Mouse (Mus musculus) CD4-positive helper T cell, adult 2 months (primary cell): ENCODE measurements around the gene Cep89.

Source experiments
- DNase-seq: peaks from one replicate; pipeline ENCODE4 v3.0.0-alpha.2; 2012; ENCODE audit warnings: low read depth, missing footprints, low spot score

Cep89 gene

DNA sequence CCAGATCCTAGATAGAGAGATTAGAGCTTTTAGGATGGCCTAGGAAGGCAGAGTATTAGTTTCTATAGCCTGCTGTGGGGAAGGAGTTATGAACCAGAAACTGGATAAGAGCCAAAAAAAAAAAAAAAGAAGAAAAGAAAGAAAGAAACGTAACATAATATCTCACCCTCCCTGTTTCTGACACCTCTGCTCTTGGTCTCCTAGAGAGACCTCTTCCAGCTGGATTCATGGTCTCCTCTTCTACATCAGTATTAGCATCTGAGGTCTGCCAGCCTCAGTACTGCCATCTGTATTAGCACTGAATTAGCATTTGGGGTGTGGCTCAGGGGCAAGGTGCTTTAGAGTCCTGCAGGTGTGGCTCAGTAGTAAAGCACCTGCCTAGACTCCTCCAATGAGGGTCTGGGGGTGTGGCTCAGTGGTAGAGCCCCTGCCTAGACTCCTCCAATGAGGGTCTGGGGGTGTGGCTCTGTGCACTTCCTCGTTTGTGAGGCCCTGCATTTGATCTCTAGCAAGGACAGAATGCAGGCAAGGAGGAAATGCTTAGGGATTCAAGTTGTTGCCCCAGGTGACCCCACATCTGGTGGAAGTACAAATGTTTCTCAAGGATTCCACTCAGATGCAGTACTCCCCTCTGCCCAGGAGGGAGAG lies 14.0 kb upstream of the Cep89 start:
- no peak for DNase-seq

DNA sequence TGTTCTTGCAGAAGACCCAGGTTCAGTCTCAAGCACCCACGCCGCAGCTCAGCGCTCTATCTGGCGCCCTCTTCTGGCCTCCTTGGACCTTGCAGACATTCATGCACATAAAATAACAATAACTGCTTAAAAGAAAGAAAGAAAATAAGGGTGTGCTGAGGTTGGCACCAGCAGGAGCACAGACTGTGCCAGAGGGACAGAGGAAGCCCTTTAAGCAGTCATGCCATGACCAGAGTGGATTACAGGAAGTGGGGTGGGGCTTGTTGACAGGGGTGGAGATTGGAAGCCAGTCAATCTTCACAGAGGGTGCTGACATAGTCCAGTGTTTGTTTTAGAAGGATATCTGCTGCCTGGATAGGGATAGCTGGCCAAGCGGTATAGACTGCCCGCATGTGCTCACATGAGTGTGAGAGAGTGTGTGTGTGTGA lies 10.3 kb upstream of the Cep89 start:
- no peak for DNase-seq

DNA sequence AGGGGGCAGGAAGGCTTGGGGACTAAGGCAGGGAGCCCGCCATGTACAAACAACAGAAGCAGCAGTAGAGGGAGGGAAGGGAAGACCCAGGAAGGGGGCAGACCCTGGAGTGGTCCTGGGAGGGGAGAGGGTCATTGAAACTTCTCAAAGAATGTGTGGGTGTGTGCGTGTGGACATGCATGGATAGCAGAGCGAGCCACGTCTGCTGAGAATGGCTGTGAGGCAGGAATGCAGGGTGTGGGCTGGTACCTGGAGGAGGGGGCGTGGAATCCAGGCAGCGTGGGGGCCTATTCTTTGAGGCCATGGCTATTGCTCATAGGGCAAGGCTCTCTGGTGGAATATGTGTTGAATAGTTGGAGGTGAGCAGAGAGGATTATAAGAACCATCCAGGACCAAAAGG lies 8.1 kb upstream of the Cep89 start:
- DNase-seq: no peak

DNA sequence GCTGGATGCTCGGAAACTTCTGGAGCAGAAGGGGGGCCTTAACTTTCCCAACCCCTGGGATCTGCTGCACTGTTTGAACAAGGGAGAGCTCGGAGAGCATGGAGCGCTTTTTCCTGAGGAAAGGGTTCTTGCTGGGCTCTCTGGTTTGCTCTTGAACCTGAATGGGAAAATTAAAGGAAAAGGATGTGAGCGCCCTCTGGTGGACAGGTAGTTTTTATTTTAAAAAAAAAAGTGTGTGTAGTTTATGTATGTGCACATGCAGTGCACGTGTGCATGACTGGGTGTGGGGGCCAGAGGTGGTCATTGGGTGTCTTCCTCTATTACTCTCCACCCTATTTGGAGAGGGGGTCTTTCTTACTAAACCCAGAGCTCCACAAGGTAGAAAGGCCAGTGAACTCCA lies 3.9 kb upstream of the Cep89 start:
- DNase-seq: peak; percentile 17

DNA sequence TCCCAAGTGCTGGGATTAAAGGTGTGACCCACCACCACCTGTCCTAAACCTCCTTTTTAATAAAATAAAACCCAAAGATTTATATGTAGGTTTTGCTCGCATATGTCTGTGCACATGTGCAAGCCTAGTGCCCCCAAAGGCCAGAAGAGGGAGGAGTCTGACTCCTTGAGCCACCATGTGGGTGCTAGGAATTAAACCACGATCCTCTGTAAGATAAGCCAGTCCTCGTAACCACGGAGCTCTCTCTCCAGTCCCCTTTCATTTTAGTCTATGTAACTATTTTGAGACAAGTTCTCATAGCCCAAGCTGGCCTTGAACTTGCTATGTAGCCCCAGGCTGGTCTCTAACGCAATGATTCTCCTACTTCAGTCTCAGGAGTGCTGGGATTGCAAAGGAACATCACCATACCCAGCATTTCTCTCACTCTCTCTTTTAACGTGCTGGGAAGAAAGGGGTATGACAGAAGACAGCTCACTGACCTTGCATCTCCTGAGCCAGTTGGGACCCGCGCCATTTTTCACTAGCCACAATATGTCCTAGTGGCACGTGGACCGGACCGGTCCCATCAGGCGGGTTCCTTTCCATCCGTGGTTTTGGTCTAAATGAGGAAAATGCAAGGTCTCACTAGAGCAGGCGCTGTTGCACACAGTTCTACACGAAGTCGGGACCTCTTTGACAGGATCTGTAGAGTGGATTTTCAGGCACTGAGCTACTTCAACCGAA lies 940 bp upstream of the Cep89 start:
- DNase-seq: no peak

DNA sequence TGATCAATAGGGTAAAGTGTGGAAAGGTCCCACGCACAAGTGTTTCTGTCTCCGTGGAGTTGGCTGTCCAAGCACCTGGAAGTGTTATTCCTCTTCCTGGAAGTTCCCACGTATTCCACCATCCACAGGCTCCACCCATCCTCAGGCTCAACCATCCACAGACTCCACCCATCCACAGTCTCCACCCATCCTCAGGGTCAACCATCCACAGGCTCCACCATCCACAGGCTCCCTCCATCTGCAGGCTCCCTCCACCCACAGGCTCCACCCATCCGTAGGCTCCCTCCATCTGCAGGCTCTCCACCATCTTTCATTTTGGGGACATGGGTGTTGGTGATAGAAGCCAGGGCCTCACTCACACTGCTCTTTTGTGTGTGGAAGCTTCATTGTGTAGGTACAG lies 4.3 kb downstream of the Cep89 start:
- DNase-seq: no peak

DNA sequence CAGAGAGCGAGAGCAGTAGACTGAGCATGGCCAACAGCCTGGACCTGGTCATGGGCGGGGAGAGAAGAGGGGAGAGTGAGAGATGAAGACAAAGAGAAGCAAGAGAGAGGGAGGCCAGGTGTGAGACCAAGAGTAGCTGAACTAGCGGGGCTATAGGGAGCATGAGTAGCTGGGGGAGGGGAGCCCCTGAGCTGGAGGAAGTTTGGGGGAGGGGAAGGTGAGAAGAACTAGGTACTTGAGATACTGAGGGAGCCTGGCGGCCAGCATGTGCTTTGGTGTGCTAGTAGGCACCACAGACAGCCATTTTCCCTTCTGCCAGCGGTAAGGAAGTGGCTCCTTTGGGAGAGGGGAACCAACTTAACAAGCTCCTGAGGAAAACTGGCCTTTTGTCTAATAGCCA lies 18.4 kb downstream of the Cep89 start:
- DNase-seq: no peak

DNA sequence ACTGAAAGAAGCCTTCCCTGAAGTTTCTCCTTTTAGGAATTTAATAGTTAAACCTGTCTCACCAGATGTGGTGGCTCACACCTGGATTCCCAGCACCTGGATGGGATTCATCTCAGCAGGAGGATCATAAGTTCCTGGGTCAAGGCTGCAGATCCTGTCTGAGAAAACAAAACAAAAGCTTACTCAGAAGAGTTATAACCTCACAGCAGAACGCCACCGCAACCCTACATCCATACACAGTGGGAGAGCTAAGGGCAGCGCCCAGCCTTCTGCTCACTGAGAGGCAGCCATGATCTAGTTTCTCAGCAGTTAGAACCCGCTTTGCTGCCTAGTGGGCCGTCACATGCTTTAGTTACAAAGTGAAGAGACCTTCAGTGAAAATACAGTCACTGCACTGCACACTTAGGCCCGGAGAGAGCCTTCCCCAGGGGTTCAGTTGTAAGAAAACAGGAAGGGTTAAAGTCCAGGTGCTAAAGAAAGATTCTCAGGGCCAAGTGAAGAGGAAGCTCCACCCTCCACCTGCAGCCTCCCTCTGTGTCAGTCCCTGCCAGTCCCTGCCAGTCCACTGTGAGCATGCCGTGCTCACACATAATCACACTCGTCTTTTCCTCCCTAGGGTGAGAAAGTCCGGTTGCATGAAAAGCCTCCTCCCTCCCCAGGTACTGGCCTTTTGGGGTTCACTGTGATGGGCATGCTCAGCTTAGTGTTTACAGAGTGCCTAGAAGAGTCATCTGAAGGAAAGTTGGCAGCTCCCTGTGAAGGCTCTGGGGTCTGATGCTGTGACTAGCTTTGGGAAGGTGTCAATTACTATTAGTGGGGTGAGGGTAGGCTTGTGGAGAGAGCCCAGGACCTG lies 19.2 kb downstream of the Cep89 start:
- no peak for DNase-seq

DNA sequence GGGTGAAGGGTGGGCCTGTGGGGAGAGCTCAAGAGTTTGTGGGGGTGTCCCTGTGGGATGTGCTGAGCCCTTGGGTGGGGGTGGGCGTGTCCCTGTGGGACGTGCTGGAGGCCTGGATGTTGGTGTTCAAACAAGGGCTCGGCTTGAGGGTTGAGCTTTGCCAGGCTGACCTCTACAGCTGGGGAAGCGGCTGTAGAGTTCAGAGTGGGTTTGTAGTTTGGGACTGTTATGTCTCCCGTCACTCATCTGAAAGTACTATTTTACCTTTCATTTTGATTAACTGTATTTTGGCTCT lies 19.8 kb downstream of the Cep89 start:
- no peak for DNase-seq

DNA sequence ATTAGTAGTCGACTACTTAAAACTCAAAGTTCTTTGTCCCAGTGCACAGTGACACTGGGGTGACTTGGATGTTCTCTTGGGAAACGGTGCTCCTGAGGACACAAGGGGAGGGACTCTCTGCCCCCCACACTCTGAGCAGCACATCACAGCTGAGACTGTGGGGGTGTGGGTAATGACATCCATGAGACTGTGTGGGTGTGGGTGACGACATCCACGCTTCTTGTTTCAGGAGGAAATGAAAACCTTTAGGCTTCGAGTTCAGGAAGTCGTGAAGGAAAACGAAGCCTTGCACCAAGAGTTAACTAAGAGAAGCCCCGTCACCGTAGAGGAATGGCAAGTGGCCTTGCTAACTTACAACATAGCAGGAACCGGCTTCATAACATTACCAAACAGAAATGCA lies 26.2 kb downstream of the Cep89 start:
- no peak for DNase-seq

DNA sequence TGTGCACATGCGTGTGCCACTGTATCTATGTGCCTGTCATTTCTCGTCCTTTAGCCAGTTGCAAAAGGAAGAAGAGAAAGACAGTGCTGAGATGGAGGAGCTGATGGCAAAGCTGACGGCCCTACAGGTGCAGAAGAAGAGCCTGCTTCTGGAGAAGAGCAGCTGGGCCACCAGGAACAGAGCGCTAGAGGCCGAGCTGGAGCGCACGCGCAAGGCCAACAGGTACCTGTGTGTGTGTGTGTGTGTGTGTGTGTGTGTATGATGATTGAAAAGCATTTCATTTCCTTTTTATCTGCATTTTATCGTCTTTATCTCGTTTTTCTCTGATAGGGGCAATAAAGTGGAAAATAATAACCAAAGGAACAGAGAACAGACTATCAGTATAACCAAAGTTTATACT lies 31.3 kb downstream of the Cep89 start:
- DNase-seq: no peak

DNA sequence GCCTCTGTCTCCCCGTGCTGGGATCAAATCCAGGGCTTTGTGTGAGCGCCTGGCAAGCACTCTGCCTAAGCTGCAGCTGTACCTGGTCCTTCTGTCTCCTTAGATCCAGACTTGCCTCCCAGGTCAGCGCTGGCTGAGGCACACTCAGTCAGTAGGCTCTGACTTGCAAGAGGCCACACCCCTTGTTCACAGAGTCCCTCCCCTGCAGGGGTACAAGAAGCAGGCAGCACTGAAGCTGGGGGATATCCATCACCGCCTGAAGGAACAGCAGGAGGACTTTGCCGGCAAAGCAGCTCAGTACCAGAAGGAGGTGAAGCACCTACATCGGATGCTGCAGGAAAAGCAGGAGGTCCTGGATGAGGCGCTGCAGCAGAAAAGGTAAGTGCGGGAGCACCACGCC lies 38.4 kb downstream of the Cep89 start:
- no peak for DNase-seq

DNA sequence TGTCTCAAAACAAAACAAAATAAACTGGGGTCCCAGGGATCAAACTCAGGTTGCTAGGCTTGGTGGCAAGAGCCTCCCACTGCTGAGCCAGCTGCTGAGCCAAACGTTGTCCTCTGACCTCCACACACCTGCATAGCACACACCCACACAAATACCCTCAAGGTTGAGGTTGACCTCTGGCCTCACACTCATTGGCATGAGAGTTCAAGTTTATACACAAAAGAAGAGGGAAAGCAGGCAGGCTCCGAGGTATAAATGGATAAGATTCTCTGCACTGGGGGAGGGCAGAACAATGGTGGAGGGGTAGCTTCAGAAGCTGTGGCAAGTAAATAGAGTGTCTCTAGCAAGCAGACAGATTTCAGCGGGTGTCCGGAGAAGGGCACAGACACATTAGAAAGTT lies 50.7 kb downstream of the Cep89 start:
- DNase-seq: no peak

DNA sequence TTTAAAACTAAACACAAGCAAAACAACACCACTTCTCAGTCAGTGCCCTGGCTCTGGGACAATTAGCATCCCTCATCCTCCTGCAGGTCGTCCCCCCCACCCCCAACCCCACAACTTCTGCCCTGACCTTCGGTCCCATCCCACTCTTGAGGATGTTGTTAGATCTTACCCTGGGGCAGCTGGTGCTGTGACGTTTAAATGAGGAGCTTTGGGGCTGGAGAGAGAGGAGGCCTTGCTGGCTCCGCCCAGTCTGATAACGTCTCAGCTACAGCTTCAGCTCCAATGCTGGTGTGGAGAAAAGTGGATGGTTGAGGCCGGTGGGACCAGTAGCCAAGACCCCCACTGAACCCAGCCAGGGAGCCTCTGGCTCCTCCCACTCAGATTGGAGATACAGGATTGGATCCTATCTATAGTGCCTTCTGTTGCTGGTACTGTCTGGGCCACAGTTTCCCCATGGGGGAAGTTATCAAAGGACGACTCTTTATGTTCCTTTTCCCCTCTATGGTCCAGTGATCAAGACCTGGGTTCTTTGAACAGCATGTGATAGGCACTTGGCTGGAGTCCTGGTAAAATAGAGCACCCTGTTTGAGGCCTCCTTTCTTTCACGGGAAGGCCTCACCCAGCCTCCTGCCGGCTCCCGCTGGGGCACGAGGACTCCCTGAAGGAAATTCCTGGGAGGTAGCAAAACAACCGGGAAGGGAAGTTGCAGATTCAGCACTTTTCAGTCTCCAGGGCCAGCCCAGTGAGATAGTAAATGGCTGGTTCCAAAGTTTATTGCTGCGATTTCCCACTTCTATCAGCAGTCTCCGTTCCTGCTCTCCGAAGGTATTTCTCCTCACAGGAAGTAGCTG lies 51.4 kb downstream of the Cep89 start, which contains the start of gene Slc7a9:
TSS of gene Slc7a9 (plus strand) at position 801 of the 851 bp plus-strand sequence.
- DNase-seq: no peak

DNA sequence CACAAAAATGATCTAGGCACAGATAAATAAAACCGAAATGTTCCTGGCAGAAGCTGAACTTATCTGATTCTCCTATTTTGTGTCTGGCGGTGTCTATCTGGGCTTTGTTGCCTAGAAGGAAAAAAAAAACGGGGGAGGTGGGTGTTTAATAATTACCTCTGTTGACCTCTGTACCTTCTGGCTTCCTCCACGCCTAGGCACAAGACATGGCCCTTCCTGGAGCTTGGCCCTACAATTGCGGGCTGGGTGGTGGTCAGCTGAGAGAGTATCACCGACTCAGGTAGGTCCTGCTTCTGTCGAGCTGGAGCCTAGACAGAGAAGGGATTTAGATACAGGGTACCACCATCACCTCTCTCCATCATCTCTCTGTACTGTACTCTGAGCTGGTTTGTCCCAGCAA lies 52.0 kb downstream of the Cep89 start:
- no peak for DNase-seq

DNA sequence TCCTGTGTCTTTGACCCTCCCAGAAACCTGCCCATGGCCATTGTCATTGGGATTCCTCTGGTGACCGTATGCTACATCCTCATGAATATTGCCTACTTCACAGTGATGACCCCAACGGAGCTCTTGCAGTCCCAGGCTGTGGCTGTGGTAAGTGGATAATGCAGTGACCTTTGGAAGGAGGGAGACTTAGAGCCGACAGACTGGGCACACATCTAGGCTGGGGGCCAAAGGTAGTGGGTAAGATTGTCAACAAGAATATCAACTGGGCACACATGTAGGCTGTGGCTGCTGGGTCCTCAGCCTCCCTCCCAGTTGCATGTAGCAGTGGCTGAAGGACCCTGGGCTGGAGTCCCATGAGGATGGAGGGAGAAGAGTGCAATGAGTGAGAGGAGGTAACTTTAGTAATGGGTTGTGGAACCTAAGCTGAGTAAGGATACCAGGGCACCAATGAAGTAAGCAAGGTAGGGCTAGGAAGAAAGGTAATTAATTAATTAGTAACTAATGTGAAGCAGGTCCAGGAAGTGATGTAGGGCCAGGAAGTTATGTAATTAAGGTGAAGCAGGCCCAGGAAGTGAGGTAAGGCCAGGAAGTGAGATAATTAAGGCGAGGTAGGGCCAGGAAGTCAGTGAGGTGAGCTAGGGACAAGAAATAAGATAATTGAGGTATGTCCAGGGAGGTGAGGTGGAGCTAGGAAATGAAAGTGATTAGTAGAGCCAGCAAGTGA lies 59.4 kb downstream of the Cep89 start:
- DNase-seq: no peak

DNA sequence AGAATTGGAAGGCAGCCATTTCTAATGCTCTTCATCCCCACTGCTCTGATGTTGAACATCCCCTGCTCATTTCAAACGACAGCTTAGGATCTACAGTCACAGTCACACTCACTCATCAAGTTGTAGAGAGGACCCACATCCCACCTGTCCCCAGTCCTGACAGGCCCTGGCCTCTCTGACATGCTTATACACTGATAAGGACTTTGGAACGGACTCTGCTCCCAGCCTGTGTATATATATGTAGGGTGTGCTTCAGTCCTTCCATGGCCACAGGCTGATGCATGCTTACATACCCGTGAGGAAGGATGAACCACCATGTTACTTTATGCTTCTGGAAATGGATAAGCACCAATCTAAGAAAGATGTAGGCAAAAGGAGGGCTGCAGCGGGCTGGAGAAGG lies 64.1 kb downstream of the Cep89 start:
- DNase-seq: no peak

DNA sequence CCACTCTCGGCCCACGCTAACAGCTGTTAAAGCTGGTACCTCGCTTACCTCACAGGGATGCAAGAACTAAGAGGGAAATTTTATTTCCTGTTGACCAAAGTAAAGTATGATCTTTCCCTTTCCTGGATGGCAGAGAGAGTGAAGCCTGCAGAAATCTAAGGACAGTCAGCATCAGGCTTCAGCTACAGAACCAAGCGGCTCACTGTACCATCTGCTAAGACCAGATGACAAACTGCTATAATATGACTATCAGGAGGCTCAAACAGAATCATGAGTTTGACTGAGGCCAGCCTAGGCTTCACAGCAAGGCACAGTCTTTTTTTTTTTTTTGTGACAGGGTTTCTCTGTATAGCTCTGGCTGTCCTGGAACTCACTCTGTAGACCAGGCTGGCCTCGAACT lies 68.2 kb downstream of the Cep89 start:
- DNase-seq: no peak

DNA sequence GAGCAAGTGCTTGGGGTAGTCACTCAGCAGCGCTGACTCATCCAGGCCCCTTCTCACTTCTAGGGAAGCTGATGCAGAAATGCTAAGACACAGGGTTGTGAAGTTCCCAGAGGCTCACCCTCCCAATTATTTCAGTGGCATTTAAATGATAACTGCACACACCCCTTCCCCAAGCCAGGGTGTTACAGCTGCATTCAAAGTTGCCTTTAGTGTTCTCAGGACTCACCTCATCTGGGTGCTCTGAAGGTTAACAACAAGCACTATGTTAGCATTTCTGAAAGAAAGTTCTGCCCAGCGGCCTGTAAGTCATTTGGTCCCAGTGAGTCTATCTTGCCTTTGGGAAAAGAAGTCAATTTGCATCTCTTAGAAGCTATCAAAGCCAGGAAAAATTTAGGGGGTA lies 71.0 kb downstream of the Cep89 start:
- no peak for DNase-seq

DNA sequence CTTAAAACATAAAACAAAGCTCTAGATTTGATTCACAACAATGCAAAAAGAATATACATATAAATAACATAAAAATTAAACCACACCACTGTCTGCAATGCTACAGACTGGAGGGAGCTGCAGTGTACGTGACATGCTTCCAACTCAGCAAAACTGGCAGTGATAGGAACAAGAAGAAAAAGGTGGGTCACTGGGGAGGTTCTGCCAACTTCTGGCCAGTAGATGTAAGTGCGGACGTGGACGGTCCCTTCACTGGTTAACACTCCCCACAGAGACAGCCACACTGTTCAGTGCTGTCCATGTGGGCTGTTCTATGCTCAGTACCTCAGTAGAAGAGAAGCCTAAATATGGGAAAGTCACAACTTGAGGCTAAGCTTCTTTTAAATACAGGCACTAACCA lies 74.0 kb downstream of the Cep89 start:
- DNase-seq: no peak

DNA sequence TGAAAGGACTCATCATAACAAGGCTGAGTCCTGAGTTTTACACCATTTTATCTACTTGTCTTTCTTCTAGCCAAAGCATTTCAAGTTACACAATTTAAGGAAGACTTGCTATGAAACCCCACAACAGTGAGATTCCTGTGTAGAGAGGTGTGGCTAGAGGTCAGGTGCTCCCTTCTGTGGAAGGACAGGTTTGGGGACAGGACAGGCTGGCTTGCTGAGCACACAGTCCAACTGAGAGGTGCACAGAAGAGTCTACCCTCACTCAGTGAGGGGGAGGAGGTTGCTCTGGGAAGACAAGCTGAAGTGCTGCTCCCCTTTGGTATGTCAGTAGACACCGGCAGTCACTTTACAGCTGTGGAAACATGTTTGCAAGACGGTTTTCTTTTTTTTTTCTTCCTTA lies 79.6 kb downstream of the Cep89 start:
- DNase-seq: no peak
